Mouse (Mus musculus) liver, embryonic 11.5 days (tissue): ENCODE measurements at regions not wholly inside any gene's neighbourhood (a gene's known extent, or its start where the extent isn't known, plus 50 kb on each side); places are given as distances from the start of the nearest gene placed in this dataset.
A peak's percentile ranks its signal among the peaks of the same experiment; 100 is the strongest.

Experiments
- ATAC-seq: fragments of 200-750 bp; cut with Nextera tagmentation; replicated peaks from 2 replicates; pipeline ENCODE4 v1.8.0; 2017; ENCODE audit warnings: moderate number of reproducible peaks, mild to moderate bottlenecking, moderate TSS enrichment, moderate library complexity; ENCODE audit not compliant: low FRiP score
- DNase-seq: peaks from one replicate; pipeline ENCODE4 v3.0.0-alpha.2; 2017; ENCODE audit warnings: low spot score
- H3K27ac ChIP-seq: fragments of 300-500 bp; sonication (generic); 2 replicates; pipeline ENCODE4 v1.5.1; 2014; ENCODE audit warnings: mild to moderate bottlenecking, low read depth, low read length, control low read depth
- H3K27me3 ChIP-seq: fragments of 300-500 bp; sonication (generic); replicated peaks from 2 replicates; pipeline ENCODE4 v1.6.1; 2014; ENCODE audit warnings: low read length, mixed read lengths; ENCODE audit not compliant: control insufficient read depth, insufficient read depth
- H3K36me3 ChIP-seq: fragments of 300-500 bp; sonication (generic); 2 replicates; pipeline ENCODE4 v1.6.1; 2014; ENCODE audit warnings: mild to moderate bottlenecking, low read length, moderate library complexity, mixed read lengths; ENCODE audit not compliant: control insufficient read depth, insufficient read depth
- H3K4me1 ChIP-seq: fragments of 300-500 bp; sonication (generic); replicated peaks from 2 replicates; pipeline ENCODE4 v1.6.1; 2014; ENCODE audit warnings: low read length, mixed read lengths; ENCODE audit not compliant: control insufficient read depth, insufficient read depth
- H3K4me2 ChIP-seq: fragments of 300-500 bp; sonication (generic); 2 replicates; pipeline ENCODE4 v1.6.1; 2014; ENCODE audit warnings: mild to moderate bottlenecking, control low read depth, moderate library complexity
- H3K4me3 ChIP-seq: fragments of 300-500 bp; sonication (generic); 2 replicates; pipeline ENCODE4 v1.5.1; 2014; ENCODE audit warnings: low read depth, low read length, control low read depth
- H3K9ac ChIP-seq: fragments of 300-500 bp; sonication (generic); 2 replicates; pipeline ENCODE4 v1.6.1; 2014; ENCODE audit warnings: low read depth, low read length, control low read depth
- H3K9me3 ChIP-seq: fragments of 300-500 bp; sonication (generic); 2 replicates; pipeline ENCODE4 v1.6.1; 2016; ENCODE audit warnings: low read length, inconsistent platforms, mixed read lengths; ENCODE audit not compliant: control insufficient read depth
- WGBS: fragments of 180-500 bp; shearing (Covaris S2); extraction: QIAGEN DNeasy Blood & Tissue Kit; methylation state at CpG from one replicate; pipeline ENCODE4 v1.1.7; 2014; 5-methylcytosine and 5-hydroxymethylcytosine counted together

DNA sequence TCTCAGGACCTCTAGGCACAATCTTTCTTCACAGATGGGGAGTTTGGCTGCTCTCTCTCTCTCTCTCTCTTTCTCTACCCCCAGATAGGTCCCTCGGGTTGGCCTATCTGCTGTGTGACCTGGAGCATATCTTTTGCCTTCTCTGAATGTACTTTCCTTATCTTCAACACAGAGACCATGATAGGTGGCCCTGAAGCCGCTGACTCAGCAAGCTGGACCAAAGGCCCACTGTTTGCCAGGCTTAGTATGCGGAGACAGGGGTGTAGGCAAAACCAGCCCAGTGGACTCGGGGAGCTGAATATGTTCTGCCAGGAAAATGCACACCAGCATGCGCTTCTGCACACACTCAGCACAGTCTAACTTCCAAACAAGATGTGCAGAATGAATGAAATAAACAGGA lies 150.7 kb upstream of the Rybp start:
- Histone ChIP-seq H3K27ac (no peak overlapping the region), H3K36me3 (no peaks in the 10 kb centered on the region), H3K9ac (no peak overlapping the region), H3K4me2 (peak overlapping the region; percentile 50), H3K9me3 (no peaks in the 10 kb centered on the region), H3K4me1 (peaks cover 5% of the 10 kb centered on the region), H3K27me3 (peaks cover 9% of the 10 kb centered on the region), H3K4me3 (no peak overlapping the region)
- no peak for DNase-seq
- ATAC-seq, result no peak
- 26% methylated on average over 5 of the region's 5 CpGs for WGBS

DNA sequence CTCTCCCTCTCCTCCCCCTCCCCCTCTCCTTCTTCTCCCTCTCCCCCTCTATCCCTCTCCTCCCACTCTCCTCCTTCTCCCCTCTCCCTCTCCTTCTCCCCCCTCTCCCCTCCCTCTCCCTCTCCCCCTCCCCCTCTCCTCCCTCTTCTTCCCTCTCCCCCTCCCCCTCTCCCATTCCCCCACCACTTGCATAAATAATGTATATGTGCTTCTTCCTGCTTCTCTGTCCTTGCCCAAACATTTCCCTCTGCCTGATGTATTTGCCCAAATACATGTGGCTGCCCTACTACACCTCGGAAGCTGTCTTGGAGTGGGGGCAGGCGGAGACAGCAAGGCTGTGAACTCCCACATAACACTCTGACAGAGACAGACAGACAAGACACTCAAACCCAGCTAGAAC lies 149.2 kb upstream of the Rybp start:
- Histone ChIP-seq H3K36me3 (no peaks in the 10 kb centered on the region), H3K27me3 (peaks cover 6% of the 10 kb centered on the region), H3K4me2 (no peak overlapping the region), H3K4me1 (peaks cover 5% of the 10 kb centered on the region), H3K4me3 (no peak overlapping the region), H3K27ac (no peak overlapping the region), H3K9ac (no peak overlapping the region), H3K9me3 (no peaks in the 10 kb centered on the region)
- 46% methylated on average over 2 of the region's 2 CpGs for WGBS
- DNase-seq (no peak), ATAC-seq (no peak)

DNA sequence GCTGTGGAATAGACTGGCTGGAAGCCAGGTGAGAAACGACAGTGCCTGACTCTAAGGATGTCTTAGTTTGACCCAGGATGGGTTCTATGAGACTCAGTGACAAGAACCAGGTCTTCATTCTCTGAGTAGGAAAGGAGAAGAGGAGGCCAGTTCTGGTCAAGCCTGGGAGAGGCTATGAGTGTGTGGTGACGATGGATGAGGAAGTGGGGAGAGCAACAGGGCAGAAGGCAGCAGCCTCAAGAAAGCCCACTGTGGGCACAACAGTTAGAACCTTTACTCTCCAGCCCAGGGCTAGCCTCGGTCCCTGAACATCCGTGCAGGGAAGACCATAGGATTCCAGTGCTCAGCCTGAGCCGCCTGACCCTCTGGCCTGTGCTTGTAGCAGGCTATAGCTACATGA lies 147.9 kb upstream of the Rybp start:
- Histone ChIP-seq H3K4me2 (no peak overlapping the region), H3K36me3 (no peaks in the 10 kb centered on the region), H3K9me3 (no peaks in the 10 kb centered on the region), H3K4me3 (no peak overlapping the region), H3K4me1 (peaks cover 5% of the 10 kb centered on the region), H3K9ac (no peak overlapping the region), H3K27ac (no peak overlapping the region), H3K27me3 (peaks cover 6% of the 10 kb centered on the region)
- WGBS, result 49% methylated on average over 5 of the region's 5 CpGs
- DNase-seq (no peak), ATAC-seq (no peak)

DNA sequence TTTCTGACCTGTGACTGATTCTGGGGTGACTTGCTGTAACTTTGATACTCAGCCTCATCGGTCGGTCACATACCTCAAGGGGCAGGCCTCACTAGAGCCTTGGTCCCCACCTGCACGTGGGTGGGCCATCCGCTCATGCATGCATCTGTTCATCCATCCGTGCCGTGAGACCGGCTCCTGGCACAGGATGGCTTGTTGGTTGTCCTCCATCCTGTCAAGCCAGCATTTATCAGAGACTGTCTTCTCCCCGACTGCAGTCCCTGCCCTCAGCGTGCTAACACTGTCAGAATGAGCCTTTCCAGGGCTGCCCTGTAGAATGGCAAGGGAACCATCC lies 146.2 kb upstream of the Rybp start:
- no peak for DNase-seq
- Histone ChIP-seq H3K36me3 (no peaks in the 10 kb centered on the region), H3K9me3 (no peaks in the 10 kb centered on the region), H3K27me3 (no peaks in the 10 kb centered on the region; the same call in 1 of the 2 replicates), H3K4me2 (no peak overlapping the region), H3K27ac (no peak overlapping the region), H3K4me3 (no peak overlapping the region), H3K9ac (no peak overlapping the region), H3K4me1 (peaks cover 5% of the 10 kb centered on the region; the same call in 1 of the 2 replicates)
- no peak for ATAC-seq
- WGBS, result 63% methylated on average over 9 of the region's 9 CpGs

DNA sequence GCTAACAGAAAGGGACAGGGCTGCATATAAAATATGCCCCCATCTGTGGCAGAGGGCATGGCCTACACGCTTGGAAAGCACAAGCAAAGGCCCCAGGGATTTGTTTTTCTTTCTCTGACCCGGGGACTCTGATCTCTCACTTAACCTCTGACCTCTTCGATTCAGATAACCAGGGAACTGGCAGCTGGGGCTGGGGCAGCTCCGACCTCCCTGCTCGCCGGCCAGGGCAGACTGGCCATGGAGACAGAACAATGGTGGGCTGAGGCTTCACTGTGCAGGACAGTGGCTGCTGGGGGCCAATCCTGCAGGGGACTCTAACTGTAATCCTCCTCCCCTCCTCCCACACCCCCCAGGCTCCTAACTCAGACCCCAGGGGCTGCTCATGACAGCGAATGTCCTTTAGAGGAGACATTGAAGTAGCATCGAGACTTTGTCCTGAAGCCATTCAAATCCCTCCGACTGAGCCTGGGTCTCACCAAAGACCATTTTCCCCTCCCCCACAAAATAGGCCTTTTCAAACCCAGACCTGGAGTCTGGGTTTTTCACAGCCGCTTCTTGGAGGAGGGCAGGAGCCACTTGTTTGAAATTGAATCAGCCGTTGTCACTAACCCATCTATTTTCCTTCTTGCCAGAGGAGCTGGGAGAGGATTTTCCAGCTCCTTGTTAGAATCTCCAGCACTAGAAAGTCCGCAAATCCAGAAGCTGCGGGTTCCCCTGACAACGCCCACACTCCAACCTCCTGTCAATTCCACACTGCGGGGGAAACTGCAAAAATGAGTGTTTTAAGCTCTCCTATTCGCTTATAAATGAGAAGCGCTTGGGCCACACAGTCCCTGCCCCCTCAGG lies 145.6 kb upstream of the Rybp start:
- no peak overlapping the region for H3K9ac ChIP-seq
- H3K4me1 ChIP-seq, result peaks cover under 1% of the 10 kb centered on the region; the same call in 1 of the 2 replicates
- no peaks in the 10 kb centered on the region for H3K36me3 ChIP-seq
- H3K9me3 ChIP-seq, result no peaks in the 10 kb centered on the region
- no peak overlapping the region for H3K4me2 ChIP-seq
- DNase-seq (no peak), ATAC-seq (peak; percentile 76)
- no peak overlapping the region for H3K4me3 ChIP-seq
- H3K27ac ChIP-seq, result peak overlapping the region; percentile 29; the same call in 1 of the 2 replicates
- 39% methylated on average over 17 of the region's 17 CpGs for WGBS
- no peaks in the 10 kb centered on the region; the same call in 1 of the 2 replicates for H3K27me3 ChIP-seq

DNA sequence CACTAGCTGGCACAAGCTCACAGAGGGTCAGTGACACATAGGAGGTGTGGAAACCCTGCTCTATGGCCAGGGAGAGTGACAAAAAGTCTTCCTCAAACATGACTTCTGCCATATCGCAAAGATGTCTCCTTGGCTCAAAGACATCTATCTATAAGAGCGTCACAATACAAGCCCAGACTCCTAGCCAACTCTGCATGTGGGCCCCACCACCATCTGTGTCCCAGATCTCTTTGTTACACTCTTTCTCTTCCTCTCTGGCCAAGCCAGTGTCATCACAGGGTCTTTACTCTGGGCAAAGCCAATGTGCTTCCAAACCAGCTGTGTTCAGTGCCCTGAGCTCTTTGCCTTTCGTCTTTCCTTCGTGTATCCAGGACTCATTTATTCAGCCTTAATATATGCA lies 143.0 kb upstream of the Rybp start:
- Histone ChIP-seq H3K4me1 (no peaks in the 10 kb centered on the region; the same call in 1 of the 2 replicates), H3K9ac (no peak overlapping the region), H3K27ac (no peak overlapping the region), H3K9me3 (no peaks in the 10 kb centered on the region), H3K36me3 (no peaks in the 10 kb centered on the region), H3K4me2 (no peak overlapping the region), H3K4me3 (no peak overlapping the region), H3K27me3 (no peaks in the 10 kb centered on the region)
- ATAC-seq (no peak), DNase-seq (no peak)
- 84% methylated on average over 4 of the region's 4 CpGs for WGBS

DNA sequence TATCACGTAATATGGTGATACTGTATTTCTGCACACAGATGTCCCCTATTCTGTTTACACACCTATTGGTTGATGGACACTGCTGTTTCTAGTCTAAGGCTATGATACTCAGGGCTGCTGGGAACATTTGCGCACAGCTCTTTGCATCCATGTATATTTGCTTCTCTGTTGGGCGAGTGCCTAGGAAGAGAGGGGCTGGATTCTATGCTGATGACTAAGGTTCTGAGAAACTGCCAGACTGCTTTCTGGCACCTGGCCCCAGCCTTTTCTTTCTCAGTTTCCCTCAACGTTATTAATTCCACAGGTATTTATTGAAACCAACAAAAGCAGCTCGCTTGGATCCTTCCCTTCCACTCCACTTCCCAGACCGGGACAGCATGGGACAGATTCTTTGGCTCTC lies 142.2 kb upstream of the Rybp start:
- Histone ChIP-seq H3K36me3 (no peaks in the 10 kb centered on the region), H3K27me3 (no peaks in the 10 kb centered on the region), H3K4me3 (no peak overlapping the region), H3K9me3 (no peaks in the 10 kb centered on the region), H3K9ac (no peak overlapping the region), H3K4me2 (no peak overlapping the region), H3K27ac (no peak overlapping the region), H3K4me1 (no peaks in the 10 kb centered on the region; the same call in 1 of the 2 replicates)
- ATAC-seq, result no peak
- 85% methylated on average over 6 of the region's 6 CpGs for WGBS
- DNase-seq, result no peak

DNA sequence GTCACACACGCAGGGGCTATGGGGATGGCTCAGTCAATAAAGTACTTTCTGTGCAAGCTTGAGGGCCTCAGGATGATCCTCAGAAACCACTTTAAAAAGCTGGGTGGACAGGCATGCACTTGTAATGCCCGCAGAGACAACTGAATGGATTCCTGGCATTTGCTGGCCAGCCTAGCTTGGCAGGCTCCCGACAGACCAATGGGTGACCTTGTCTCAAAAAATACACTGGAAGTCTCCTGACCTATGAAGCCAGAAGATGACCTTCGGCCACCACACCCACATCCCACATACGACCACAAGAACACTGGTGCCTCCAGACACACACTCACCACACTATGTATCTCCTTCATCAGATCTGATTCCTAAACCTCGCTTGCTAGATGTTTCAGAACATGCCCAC lies 141.5 kb upstream of the Rybp start:
- 68% methylated on average over 6 of the region's 6 CpGs for WGBS
- DNase-seq (no peak), ATAC-seq (no peak)
- H3K4me2 ChIP-seq, result no peak overlapping the region
- H3K9me3 ChIP-seq, result no peaks in the 10 kb centered on the region
- H3K4me1 ChIP-seq, result no peaks in the 10 kb centered on the region; the same call in 1 of the 2 replicates
- no peak overlapping the region for H3K27ac ChIP-seq
- no peak overlapping the region for H3K9ac ChIP-seq
- no peaks in the 10 kb centered on the region for H3K27me3 ChIP-seq
- no peaks in the 10 kb centered on the region for H3K36me3 ChIP-seq
- H3K4me3 ChIP-seq, result no peak overlapping the region

DNA sequence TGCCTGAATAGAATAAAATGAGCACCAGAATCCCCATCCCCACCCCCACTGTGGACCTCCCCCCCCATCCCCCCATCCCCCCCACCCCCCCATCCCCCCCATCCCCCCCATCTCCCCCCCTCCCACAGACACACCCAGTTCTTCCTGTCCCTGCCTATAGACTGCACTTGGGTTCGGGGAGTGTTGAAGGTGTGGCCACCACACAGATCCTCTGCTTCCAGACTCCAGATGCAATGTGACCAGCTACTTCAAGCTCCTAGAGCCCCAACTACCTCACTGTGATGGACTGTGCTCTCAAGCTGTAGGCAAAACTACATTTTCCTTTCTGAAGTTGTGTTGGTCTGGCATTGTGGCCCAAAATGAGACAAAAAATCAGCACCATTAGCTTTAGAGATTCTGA lies 138.3 kb upstream of the Rybp start:
- no peaks in the 10 kb centered on the region for H3K36me3 ChIP-seq
- 80% methylated on average over 1 of the region's 1 CpGs for WGBS
- no peak overlapping the region for H3K4me3 ChIP-seq
- no peak for ATAC-seq
- no peak for DNase-seq
- H3K27ac ChIP-seq, result no peak overlapping the region
- no peaks in the 10 kb centered on the region for H3K9me3 ChIP-seq
- no peak overlapping the region for H3K9ac ChIP-seq
- H3K4me1 ChIP-seq, result 0 out of 2 replicates have a peak, but pooled peaks cover 4% of the 10 kb centered on the region
- peaks cover 8% of the 10 kb centered on the region; the same call in 1 of the 2 replicates for H3K27me3 ChIP-seq
- H3K4me2 ChIP-seq, result no peak overlapping the region
